Mouse (Mus musculus): ENCODE measurements at regions not wholly inside any gene's neighbourhood (a gene's known extent, or its start where the extent isn't known, plus 50 kb on each side); places are given as distances from the start of the nearest gene placed in this dataset.

DNA sequence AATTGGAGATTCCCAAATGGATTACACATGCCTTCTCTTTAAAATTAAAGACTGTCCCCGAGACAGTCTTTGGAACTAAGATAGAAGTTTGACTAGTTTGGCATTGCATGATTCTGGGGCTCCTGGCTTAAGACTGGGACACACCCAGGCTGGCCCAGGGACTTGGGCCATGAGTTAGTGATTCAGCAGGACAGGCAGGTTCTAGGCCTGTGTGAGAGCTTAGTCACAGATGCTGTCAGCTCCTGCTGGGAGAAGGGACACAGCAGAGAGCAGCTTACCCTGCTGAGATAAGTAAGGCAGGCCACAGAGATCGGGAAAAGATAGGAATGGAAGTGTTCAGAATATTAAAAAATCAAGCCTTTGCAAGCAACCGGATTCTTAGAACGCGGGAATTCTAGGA, 127.6 kb upstream of the Mb21d2 start:
- no peak for TF ChIP-seq CTCF (IDR thresholded peaks at IDR 0.05; ENCODE audit: low read depth, low read length)
- no peak for TF ChIP-seq POLR2A (IDR thresholded peaks at IDR 0.05; ENCODE audit: extremely low read depth, insufficient read depth, low read length)

Measured in liver, adult 2 months (tissue).